Mouse (Mus musculus): ENCODE measurements around the gene Itgad.

DNA sequence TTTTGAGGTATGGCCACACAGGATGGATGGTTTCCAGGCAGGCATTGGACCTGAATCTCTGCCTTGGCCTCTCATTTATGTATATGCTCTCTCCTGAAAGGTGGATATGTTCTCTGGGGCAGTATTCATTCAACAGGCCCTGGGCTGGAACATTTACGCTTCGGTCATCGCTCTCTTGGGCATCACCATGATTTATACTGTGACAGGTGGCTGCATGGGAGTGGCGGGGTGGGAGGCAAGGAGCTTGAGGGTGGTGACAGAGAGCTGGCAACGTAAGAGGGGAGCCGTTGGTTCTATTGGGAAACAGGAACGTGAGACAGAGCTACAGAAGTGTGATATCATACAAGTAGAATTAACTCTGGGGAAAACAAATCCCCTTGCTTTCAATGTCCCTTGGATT is 113.6 kb downstream of the Itgad start:
- TF ChIP-seq CTCF (IDR thresholded peaks at IDR 0.05; ENCODE audit: extremely low read depth, insufficient read depth, insufficient read length, insufficient replicate concordance) (no peak), POLR2A (IDR thresholded peaks at IDR 0.05; ENCODE audit: low read depth, low read length) (no peak)

All from spleen, adult 2 months (tissue).